Mouse (Mus musculus) telencephalon, adult 2 months (tissue): Measurements from ENCODE around the gene Gxylt2.

Experiments
- DNase-seq: peaks from one replicate; pipeline ENCODE4 v3.0.0-alpha.2; 2011; ENCODE audit warnings: low read depth, low spot score

Gene Gxylt2

DNA sequence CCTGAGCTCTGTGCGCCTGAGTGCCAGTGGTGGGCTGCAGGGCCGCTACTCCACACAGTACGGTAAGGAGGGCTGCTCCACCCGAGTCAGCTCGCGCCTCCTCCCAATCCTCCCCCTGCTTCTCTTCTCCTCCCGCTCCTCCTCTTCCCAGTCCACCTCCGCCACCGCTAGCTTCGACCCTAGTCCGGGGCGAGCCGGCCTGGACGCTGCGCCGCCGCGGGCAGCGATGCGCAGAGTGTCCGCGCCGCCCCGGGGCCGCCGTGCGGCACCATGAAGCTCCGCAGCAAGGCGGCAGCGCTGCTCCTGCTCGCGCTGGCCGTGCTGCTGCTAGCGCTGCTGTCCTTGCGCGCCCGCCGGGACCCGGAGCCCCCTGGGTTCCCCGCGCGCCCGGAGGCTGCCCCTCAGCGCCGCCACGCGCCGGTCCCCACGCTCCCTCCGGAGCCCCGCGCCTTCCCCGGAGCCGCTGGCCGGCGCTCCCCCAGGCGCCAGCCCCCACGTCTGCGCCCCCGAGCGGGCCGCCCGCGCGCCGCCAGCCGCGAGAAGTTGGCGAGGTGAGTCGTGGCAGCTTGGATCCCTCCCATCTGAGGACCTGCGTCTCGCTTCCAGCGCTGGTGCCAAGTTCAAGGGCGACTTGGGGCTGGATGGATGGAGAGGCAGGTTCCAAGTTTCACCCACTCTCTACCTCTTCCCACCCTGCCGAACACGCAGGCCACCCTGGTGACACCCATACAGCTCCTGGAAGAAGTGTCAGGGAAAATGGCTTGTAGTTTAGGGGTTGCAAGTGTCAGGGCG, at the start of gene Gxylt2:
Gene Gxylt2 (plus strand): TSS at position 161 of the 792 bp plus-strand sequence.
- DNase-seq, result no peak

DNA sequence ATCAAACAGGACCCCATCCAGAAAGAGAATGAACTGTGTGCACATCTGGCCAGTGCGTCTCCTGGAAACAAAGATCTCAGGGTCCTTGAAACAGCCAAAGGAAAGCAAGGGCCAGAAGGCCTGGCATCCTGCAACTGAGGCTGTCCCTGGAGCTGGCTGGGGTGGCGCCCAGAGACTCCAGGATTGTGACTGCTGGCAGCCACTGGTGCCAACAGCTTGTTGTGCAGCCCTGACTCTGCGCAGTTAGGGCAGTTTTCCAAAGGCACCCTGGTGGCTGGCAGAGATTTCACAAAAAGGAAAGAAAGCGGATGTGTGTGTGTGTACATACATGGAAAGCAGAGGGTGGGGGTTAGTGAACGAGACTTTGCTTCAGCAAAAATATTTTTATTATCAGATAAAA, 44.1 kb upstream of the Gxylt2 start:
- no peak for DNase-seq

DNA sequence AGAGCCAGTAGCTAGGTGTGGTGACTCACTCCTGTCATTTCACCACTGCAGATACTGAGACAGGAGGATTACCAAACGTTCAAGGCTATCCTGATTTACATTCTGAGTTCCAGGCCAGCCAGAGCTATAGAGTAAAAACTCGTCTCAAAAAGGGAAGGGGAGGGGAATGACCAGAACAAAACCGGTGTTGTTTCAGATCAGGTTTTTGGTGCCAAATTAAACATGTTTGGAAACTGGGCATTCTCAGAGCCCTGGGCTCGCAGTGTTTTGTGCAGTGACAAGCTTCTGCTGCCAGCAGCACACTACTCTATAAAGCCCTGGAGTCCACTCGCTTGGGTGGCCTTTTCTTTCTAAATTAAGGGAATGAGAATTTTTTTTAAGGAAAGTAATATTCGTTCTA, 42.3 kb upstream of the Gxylt2 start:
- DNase-seq, result no peak

GRCm38 (mm10) chr6:100667644-100668043, 36.9 kb upstream of the Gxylt2 start:
- DNase-seq, result no peak

DNA sequence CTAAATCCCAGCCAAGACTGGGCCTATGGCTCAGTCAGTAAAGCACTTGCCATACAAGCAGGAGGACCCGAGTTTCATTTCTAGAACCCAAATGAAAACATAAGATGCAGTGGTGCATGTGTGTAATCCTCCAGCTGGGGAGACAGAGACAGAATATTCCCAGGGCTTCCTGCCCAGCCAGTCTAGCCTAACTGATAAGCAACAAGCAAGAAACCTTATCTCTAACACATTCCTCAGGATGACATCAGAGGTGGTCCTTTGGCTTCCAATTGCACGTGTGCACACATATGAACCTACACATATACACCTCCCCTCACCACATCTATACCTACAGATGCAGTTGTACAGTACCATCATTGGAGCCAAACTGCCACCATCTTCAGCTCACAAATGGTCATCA, 35.7 kb upstream of the Gxylt2 start:
- DNase-seq, result no peak

GRCm38 (mm10) chr6:100670370-100670841, 34.1 kb upstream of the Gxylt2 start:
- no peak for DNase-seq

DNA sequence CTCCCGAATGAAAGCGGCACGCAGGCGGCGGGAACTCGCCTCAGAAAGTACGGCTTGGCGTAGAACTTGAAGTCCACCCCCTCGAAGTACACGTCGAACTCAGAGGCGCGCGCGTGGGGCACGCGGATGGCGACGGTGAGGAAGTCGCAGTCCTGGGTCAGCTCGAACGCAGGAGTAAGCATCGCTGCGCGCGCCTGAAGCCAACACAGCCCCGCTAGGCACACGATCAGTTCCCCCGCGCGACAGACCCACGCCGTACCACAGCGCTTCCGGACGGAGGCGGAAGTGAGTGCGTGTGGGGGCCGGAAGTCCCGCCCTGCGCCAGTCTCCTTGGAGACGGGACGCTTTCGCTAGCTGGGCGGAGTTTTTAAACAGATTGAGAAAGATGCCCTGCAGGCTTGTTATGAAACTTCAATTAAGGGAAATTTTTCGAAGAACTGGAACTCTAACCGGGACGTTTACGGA, 33.6 kb upstream of the Gxylt2 start, which contains the start of gene Shq1:
Gene Shq1 (minus strand): TSS at position 278 of the 465 bp plus-strand sequence.
- DNase-seq, result peak; percentile 77

- DNase-seq, result no peak
These were observed 33.1 kb upstream of the Gxylt2 start for GRCm38 (mm10) chr6:100671401-100671800.

- DNase-seq, result no peak
These were observed 29.6 kb upstream of the Gxylt2 start for GRCm38 (mm10) chr6:100674974-100675373.

- no peak for DNase-seq
These were observed 28.1 kb upstream of the Gxylt2 start for GRCm38 (mm10) chr6:100676461-100676860.

- no peak for DNase-seq
These were observed 25.9 kb upstream of the Gxylt2 start for GRCm38 (mm10) chr6:100678636-100679035.

DNA sequence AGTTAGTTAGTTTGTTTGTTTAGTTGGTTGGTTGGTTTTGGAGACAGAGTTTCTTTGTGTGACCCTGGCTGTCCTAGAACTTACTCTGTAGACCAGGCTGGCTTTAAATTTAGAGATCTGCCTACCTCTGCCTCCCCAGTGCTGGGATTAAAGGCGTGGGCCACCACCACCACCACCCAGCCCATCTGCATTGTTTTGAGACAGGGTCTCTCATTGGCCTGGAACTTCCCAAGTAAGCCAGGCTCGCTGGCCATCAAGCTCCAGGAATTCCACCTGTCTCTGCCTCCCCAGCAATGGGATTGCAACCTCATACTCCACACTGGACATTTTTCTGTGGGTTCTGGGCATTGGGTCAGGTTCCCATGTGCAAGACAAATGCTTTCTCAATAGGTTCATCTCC, 18.2 kb upstream of the Gxylt2 start:
- DNase-seq, result no peak

- no peak for DNase-seq
These were observed 4.5 kb upstream of the Gxylt2 start for GRCm38 (mm10) chr6:100699986-100700385.

- peak; percentile 46 for DNase-seq
These were observed 3.8 kb upstream of the Gxylt2 start for GRCm38 (mm10) chr6:100700774-100701173.

DNA sequence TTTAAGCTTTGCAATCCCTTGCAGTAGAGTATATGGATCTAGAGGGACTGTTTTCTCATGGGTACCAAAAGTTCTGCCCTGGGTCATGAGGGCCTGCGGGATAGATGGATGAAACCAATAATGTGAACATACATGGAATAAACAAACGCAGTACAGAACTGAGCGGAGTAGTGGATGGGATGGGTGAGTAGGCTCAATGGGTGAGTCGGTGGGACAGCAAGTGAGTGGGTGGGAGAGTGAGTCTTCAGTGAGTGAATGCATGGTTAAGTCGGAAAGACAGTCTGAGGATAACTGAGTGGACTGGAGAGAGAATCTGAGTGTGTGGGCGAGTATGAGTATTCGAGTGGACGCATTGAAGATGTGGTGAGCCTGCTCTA, 349 bp upstream of the Gxylt2 start:
- no peak for DNase-seq

- no peak for DNase-seq
These were observed 855 bp downstream of the Gxylt2 start for GRCm38 (mm10) chr6:100705366-100705811.

GRCm38 (mm10) chr6:100706861-100707260, 2.3 kb downstream of the Gxylt2 start:
- no peak for DNase-seq

DNA sequence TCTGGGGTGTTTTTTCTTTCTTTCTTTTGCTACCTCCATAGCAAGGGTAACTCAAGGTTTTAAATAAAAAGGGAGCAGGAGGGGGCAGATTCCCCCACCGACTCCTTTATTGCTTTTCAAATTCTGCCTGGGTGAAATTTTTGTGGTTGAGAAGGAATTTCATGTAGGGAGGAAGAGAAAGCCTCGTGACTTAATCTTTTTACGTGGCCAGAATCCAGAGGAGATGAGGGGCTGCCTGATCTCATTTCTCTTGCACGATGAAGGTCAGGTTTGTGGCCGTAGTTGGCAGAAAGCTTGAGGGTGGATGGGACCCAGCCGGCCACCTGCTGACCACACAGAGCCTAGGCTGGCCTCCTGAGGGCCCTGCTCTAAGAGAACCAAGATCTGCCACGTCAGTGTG, 3.0 kb downstream of the Gxylt2 start:
- no peak for DNase-seq

DNA sequence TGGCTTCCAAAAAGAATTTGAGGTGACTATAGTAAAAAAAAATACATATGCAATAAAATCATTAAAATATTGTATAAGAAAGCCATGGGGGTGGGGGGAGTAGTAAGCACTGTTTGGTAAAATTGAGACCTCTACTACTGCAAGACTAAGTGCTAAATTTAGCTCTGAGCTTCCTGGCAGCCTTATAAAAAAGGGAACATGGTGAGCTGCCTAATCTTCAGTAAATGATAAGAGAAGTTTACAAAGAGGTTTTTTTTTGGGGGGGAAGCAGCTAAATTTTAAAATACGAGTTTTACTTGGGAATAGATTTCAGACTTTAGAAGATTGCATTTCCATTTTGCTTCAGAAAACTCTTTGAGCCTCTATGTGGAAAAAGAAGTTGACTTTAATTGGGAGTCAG, 3.7 kb downstream of the Gxylt2 start:
- no peak for DNase-seq

GRCm38 (mm10) chr6:100708996-100709395, 4.5 kb downstream of the Gxylt2 start:
- DNase-seq, result no peak

- DNase-seq, result no peak
These were observed 4.9 kb downstream of the Gxylt2 start for GRCm38 (mm10) chr6:100709483-100709882.

DNA sequence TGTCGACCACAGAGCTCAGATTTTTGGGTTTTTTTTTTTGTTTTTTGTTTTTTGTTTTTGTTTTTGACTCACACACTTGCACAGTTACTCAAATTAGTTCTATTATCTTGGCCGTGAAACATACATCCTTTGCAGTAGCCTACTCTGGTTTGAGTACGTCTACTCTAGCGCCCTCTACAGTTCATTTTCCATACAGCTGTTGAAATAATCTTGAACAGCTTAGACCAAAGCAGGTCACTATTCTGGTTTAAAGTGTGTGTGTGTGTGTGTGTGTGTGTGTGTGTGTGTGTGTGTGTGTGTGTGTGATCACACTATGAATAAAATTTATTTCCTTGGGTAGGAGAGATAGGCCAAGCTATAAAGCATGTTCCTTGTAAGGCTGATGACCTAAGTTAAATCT, 5.6 kb downstream of the Gxylt2 start:
- DNase-seq, result no peak

GRCm38 (mm10) chr6:100710866-100711265, 6.3 kb downstream of the Gxylt2 start:
- DNase-seq, result no peak
